Mouse (Mus musculus) 3134 (cell line): ENCODE measurements at regions not wholly inside any gene's neighbourhood (a gene's known extent, or its start where the extent isn't known, plus 50 kb on each side); places are given as distances from the start of the nearest gene placed in this dataset.

Experiments used
- DNase-seq: peaks from one replicate; pipeline ENCODE4 v3.0.0-alpha.2; 2011; ENCODE audit warnings: low spot score; ENCODE audit not compliant: insufficient read length; ENCODE audit errors: extremely low read depth

GRCm38 (mm10) chr5:37898041-37898615, 73.7 kb upstream of the Msx1 start:
- DNase-seq: no peak

DNA sequence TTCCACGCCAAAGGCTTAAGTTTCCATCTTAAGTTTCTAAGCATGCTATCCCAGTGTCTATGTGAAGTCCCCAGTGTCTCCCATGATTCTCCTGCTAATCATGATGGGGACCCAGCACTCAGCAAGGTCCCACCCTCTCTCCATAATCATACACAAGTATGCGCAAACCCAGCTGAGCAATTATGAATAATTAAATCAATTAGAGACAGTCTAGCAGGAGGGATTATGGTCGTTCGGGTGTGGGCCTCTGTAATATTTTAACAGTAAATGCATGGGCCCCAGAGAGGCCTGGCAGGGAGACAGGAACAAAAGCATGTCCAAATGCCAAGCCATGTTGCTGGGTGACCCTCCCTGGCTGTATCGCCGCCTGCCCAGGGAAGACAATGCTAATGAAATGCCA, 73.1 kb upstream of the Msx1 start:
- no peak for DNase-seq

GRCm38 (mm10) chr5:37895441-37896336, 71.3 kb upstream of the Msx1 start:
- DNase-seq: no peak

DNA sequence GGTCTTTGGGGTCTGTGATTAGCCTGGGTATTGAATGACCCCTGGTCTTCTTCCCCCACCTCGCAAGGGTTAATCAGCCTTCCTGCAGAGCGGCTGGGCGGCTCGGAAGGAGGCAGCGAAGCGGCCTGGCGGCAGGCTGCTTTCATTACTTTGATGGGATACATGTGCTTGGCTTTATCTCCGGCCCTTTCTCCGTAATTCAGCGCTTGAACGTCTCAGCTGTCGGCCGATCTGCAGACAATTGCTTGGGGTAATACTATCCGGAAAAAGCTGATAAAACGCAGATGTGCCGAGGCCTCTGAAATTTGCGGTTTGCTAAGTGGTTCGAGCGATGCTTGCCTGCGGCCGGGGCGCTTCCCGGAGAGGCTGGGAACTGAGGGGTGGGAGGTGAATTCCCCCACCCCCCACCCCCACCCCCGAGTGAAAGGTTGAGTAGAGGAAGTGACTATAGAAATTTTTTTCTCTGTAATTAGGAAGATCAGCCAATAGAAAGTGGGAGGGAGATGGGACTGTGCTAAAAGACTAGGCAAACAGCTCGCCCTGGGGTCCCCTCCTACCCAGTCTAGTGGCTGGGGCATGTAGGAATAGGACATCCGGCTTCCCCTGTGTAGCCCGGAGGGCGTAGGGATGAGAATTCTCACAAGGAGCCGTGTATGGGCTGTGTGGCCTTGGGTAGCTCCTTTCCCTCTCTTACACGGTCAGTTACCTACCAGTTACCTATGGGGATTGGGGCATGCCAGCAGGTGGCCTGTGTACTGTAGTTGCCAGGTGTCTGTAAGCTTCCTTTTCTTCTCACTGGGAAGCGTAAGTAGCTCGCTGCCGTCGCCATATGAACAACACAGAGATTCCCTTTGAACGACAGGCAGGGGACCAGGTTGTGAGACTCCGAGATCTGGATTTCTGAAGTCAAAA, 69.5 kb upstream of the Msx1 start:
- DNase-seq: no peak

GRCm38 (mm10) chr5:37890641-37891040, 66.3 kb upstream of the Msx1 start:
- DNase-seq: peak; percentile 32

- peak; percentile 77 for DNase-seq
Measured at GRCm38 (mm10) chr5:37879668-37880380, 55.4 kb upstream of the Msx1 start.

GRCm38 (mm10) chr5:37876240-37876639, 51.9 kb upstream of the Msx1 start:
- peak; percentile 60 for DNase-seq

DNA sequence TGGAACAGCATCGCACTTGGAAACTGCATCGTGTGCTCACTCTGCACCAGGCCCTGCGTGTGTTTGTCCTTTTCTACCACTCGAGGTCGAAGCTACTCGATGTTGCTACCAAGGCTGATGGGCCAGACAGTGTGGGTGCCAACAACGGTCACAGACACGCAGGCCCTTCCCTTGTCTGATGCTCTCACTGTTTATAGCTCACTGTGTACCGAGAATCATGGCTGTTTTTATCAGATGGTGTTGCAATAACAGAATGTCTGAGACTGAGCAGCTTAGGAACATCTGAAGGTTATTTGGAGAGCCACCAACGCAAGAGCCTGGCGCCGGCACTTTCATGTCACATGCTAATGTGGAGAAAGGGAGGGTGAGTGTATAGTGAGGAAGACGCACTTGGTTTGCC, 51.1 kb upstream of the Msx1 start:
- DNase-seq: no peak

DNA sequence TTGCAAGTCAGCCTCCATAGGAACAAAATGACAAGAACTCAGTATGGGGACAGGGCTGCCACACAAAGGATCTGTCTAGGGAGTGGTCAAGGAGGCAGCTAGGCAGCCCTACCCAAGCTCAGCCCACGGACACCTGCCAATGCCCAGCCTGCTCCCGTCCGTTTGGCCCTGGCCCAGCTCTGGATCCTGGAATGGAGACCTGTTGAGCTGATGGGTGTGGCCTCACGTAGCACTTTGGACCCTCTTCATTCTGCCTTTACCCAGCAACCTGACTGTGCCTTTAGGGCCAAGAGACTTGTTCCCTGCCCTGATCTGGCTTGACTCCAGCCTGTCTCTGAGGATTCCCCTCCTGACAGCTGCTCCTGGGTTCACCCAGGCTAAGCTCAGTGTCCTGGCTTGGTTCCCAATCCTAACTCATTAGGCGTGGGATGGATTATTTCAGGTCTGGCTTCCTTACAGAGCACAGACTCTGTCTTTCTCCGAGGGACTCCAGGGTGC, 50.5 kb upstream of the Msx1 start:
- peak; percentile 32 for DNase-seq
